Mouse (Mus musculus) liver, postnatal 0 days (tissue): ENCODE measurements around the gene Kcnj8. TPM values are rescaled to one million over a fixed set of nuclear protein-coding genes. Genes with fewer than 3 reads are reported as not detected.

ENCODE experiments used
- ATAC-seq: fragments of 200-750 bp; cut with Nextera tagmentation; 2 replicates; pipeline ENCODE4 v1.8.0; 2017; ENCODE audit warnings: mild to moderate bottlenecking, moderate library complexity
- DNase-seq: peaks from one replicate; pipeline ENCODE4 v3.0.0-alpha.2; 2016
- H3K27ac ChIP-seq: fragments of 300-500 bp; sonication (generic); 2 replicates; pipeline ENCODE4 v1.5.1; 2014; ENCODE audit warnings: antibody characterized with exemption, moderate library complexity, mild to moderate bottlenecking, low read depth
- H3K27me3 ChIP-seq: fragments of 300-500 bp; sonication (generic); 2 replicates; pipeline ENCODE4 v1.6.1; 2014; ENCODE audit warnings: low read length, control low read depth, mixed read lengths; ENCODE audit not compliant: insufficient read depth
- H3K36me3 ChIP-seq: fragments of 300-500 bp; sonication (generic); replicated peaks from 2 replicates; pipeline ENCODE4 v1.6.1; 2014; ENCODE audit warnings: mild to moderate bottlenecking, control low read depth, low read length, moderate library complexity, mixed read lengths; ENCODE audit not compliant: insufficient read depth
- H3K4me1 ChIP-seq: fragments of 300-500 bp; sonication (generic); 2 replicates; pipeline ENCODE4 v1.6.1; 2014; ENCODE audit warnings: antibody characterized with exemption, mild to moderate bottlenecking, control low read depth; ENCODE audit not compliant: insufficient read depth
- H3K4me2 ChIP-seq: fragments of 300-500 bp; sonication (generic); 2 replicates; pipeline ENCODE4 v1.6.1; 2014; ENCODE audit warnings: low read depth, mild to moderate bottlenecking, low read length, moderate library complexity, mixed read lengths
- H3K4me3 ChIP-seq: fragments of 300-500 bp; sonication (generic); 2 replicates; pipeline ENCODE4 v1.5.1; 2014; ENCODE audit warnings: low read depth, low read length
- H3K9ac ChIP-seq: fragments of 300-500 bp; sonication (generic); replicated peaks from 2 replicates; pipeline ENCODE4 v1.6.1; 2014; ENCODE audit warnings: mild to moderate bottlenecking, moderate library complexity
- H3K9me3 ChIP-seq: fragments of 300-500 bp; sonication (generic); 2 replicates; pipeline ENCODE4 v1.6.1; 2016; ENCODE audit warnings: mild to moderate bottlenecking, control low read depth, low read length, mixed read lengths
- CTCF ChIP-seq: sonication (generic); IDR thresholded peaks from 2 replicates; pipeline ENCODE4 v1.5.1; 2016; ENCODE audit warnings: antibody characterized with exemption, low read depth
- EP300 ChIP-seq: IDR thresholded peaks from 2 replicates; pipeline ENCODE4 v1.6.1; 2016; ENCODE audit warnings: antibody characterized with exemption, low read depth, mild to moderate bottlenecking
- WGBS: fragments of 180-500 bp; shearing (Covaris S2); extraction: QIAGEN DNeasy Blood & Tissue Kit; methylation state at CpG from one replicate; pipeline ENCODE4 v1.1.7; 2014; ENCODE audit not compliant: insufficient replicate concordance; 5-methylcytosine and 5-hydroxymethylcytosine counted together
- polyA plus RNA-seq: library from polyadenylated mRNA; unstranded; fragments of >200 nt; fragmentation: Nextera tagmentation; extraction: Ambion mirVana; gene quantifications from 2 replicates; pipeline ENCODE4 v1.2.1, GENCODE M21; 2015

Kcnj8 gene
- polyA plus RNA-seq, 1 experiment from 2014 or later: 6.2 TPM

DNA sequence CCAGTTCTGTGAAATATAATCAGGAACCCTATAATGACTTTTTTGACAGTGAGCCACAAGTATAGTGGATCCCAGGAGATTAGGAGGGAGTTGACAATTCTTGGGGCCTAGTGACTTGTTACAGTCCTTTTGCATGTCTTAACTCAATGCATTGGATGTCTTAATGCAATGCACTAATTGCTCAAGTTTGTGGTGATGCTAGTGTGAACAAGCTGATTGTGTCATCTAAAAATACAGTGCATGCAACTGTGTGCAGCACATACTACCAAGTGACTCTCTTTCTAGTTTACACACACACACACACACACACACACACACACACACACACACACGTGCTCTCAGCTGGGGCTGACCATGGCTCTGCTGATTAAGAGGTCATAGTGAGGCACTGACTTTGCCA is 15.4 kb downstream of the Kcnj8 start:
- TF ChIP-seq EP300 (no peak), CTCF (no peak)
- Histone ChIP-seq H3K36me3 (no peaks in the 10 kb centered on the region), H3K27ac (no peak overlapping the region), H3K4me3 (no peak overlapping the region), H3K9me3 (no peaks in the 10 kb centered on the region), H3K27me3 (no peaks in the 10 kb centered on the region), H3K4me1 (no peaks in the 10 kb centered on the region; the same call in 1 of the 2 replicates), H3K9ac (no peak overlapping the region), H3K4me2 (no peak overlapping the region)
- whole genome bisulfite sequencing: 53% methylated on average over 1 of the region's 1 CpGs
- DNase-seq (no peak), ATAC-seq (no peak)

DNA sequence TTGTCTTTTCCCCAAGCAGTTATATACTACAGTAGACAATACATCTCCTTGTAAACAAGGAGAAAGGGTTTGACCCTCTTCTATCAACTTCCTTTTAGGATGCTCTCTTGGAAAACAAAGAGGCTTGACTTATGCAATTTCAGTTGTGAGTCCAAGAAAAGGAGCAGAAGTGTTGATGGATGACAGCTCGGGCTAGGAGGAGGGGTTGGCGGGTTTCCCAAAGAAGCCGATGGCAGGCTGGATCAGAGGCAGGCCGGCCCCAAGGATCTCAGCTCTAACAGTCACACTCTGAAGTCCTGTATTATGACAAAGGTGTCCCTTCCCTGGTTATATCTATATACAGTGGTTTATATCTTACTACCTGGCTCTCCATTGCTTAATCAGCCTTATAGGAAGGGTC is 19.9 kb downstream of the Kcnj8 start:
- Histone ChIP-seq H3K36me3 (no peaks in the 10 kb centered on the region), H3K4me2 (no peak overlapping the region), H3K9me3 (no peaks in the 10 kb centered on the region), H3K9ac (no peak overlapping the region), H3K4me3 (no peak overlapping the region), H3K27ac (no peak overlapping the region), H3K4me1 (no peaks in the 10 kb centered on the region), H3K27me3 (no peaks in the 10 kb centered on the region)
- 70% methylated on average over 4 of the region's 4 CpGs for WGBS
- ATAC-seq: no peak
- no peak for DNase-seq
- no peak for TF ChIP-seq EP300
- no peak for TF ChIP-seq CTCF

DNA sequence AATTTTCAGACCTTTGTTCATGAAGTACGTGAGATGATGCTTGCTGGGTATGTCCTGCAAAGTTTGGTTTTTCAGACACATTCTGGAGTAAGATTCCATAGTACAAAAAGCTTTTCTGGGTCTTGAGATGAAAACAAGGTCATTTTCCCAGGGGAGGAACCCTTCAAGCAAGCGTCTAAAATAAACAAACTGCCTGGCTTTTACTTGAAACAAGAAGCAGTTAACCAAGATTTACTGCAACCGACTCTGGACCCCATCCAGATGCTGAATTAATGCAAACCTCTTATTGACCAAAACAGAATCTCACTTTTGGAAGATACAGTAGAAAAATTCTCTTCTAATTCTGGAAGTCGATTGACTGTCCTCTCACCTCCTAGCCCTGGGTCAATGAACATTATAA is 20.5 kb downstream of the Kcnj8 start:
- no peaks in the 10 kb centered on the region for H3K27me3 ChIP-seq
- H3K9me3 ChIP-seq: no peaks in the 10 kb centered on the region
- H3K9ac ChIP-seq: no peak overlapping the region
- ATAC-seq (no peak), DNase-seq (no peak)
- TF ChIP-seq EP300 (no peak), CTCF (no peak)
- WGBS: 54% methylated on average over 4 of the region's 4 CpGs
- H3K4me2 ChIP-seq: no peak overlapping the region
- H3K4me3 ChIP-seq: no peak overlapping the region
- H3K27ac ChIP-seq: no peak overlapping the region
- no peaks in the 10 kb centered on the region for H3K4me1 ChIP-seq
- no peaks in the 10 kb centered on the region for H3K36me3 ChIP-seq

DNA sequence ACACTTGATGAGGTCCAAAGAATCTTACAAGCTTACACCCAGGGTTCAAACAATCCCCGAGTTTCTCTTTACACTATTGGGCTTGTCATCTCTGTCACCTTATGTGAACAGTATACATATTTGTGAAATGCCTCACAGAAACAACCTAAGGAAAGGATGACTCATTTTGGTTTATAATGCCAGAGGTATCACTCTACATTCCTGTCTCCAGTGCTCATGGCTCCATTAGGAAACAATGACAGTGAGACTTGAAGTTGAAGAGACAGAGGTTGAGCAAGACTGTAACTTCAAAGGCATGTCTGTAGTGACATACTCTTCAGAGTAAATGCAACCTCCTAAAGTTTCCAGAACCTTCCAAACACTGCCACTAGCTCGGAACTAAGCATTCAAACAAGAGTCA is 23.0 kb downstream of the Kcnj8 start:
- DNase-seq (no peak), ATAC-seq (no peak)
- Histone ChIP-seq H3K36me3 (no peaks in the 10 kb centered on the region), H3K4me3 (no peak overlapping the region), H3K9me3 (no peaks in the 10 kb centered on the region), H3K27ac (no peak overlapping the region), H3K27me3 (no peaks in the 10 kb centered on the region), H3K9ac (no peak overlapping the region), H3K4me2 (no peak overlapping the region), H3K4me1 (no peaks in the 10 kb centered on the region)
- TF ChIP-seq CTCF (no peak), EP300 (no peak)
- 76% methylated on average over 2 of the region's 2 CpGs for WGBS

DNA sequence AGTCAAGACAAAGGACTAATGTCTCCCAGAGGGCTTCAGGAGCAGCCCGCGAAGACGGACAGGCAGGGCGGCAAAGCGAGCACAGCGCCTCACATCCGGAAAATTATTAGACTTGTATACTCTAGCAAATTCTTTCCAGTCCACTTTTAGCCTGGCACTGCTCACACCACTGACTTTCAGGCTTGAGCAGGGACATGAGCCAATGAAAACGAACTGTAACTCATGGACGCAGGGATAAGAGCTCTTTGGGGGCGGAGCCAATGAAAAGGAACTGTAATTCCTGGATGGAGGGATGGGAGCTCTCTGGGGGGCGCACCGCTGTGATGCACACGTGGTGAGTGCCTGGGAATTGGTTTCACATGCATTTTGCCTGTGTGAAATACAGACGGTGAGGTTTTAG is 26.3 kb downstream of the Kcnj8 start:
- Histone ChIP-seq H3K9me3 (no peaks in the 10 kb centered on the region), H3K4me2 (no peak overlapping the region), H3K36me3 (no peaks in the 10 kb centered on the region), H3K9ac (no peak overlapping the region), H3K4me1 (no peaks in the 10 kb centered on the region), H3K27me3 (no peaks in the 10 kb centered on the region), H3K27ac (no peak overlapping the region), H3K4me3 (no peak overlapping the region)
- no peak for TF ChIP-seq CTCF
- TF ChIP-seq EP300: no peak
- 63% methylated on average over 14 of the region's 14 CpGs for WGBS
- no peak for ATAC-seq
- no peak for DNase-seq

DNA sequence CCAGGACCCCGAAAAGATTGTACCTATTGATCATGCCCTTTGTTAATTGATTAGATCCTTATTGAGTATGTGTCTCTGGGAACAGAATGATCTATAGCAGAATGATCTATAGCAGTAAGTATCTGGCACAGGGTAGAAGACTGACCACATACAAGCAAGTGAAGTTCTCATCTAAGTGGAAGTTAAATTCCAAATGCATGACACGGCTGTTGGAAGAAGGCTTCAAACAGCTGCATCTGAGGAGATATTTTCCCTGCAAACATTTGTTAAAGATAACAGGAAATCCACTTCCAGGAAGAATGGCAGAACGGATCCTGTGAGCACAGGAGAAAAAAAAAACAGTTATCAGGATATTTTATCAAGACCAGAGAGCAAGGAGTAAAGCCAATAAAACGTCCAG is 27.8 kb downstream of the Kcnj8 start:
- Histone ChIP-seq H3K27ac (no peak overlapping the region), H3K4me1 (no peaks in the 10 kb centered on the region), H3K36me3 (no peaks in the 10 kb centered on the region), H3K4me2 (no peak overlapping the region), H3K4me3 (no peak overlapping the region), H3K27me3 (no peaks in the 10 kb centered on the region), H3K9me3 (no peaks in the 10 kb centered on the region), H3K9ac (no peak overlapping the region)
- no peak for ATAC-seq
- TF ChIP-seq EP300: no peak
- TF ChIP-seq CTCF: no peak
- DNase-seq: no peak
- 41% methylated on average over 4 of the region's 4 CpGs for WGBS

DNA sequence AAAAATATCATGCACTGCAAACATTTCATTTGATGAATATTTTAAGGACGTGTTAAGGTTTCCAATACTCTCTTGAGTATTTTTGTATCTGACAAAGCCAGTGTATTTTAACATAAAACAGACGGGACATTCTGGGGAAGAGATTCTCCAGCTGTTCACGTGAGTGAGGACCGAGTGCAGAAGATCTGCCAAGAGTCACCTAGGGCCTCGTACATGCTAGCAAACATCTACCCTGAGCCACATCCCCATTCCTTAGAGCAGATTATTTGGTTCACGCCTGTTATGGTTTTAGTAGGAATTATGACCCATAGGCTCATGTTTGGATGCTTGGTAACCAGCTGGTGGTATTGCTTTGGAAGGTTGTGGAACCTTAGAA is 28.6 kb downstream of the Kcnj8 start:
- no peak for TF ChIP-seq CTCF
- TF ChIP-seq EP300: no peak
- H3K9me3 ChIP-seq: no peaks in the 10 kb centered on the region
- 85% methylated on average over 6 of the region's 6 CpGs for WGBS
- H3K4me3 ChIP-seq: no peak overlapping the region
- no peak for ATAC-seq
- no peaks in the 10 kb centered on the region for H3K36me3 ChIP-seq
- H3K27ac ChIP-seq: no peak overlapping the region
- no peak overlapping the region for H3K4me2 ChIP-seq
- no peak for DNase-seq
- H3K27me3 ChIP-seq: no peaks in the 10 kb centered on the region
- H3K4me1 ChIP-seq: no peaks in the 10 kb centered on the region
- no peak overlapping the region for H3K9ac ChIP-seq
